Mouse (Mus musculus) gastrocnemius, postnatal 14 days (tissue): ENCODE measurements at regions not wholly inside any gene's neighbourhood (a gene's known extent, or its start where the extent isn't known, plus 50 kb on each side); places are given as distances from the start of the nearest gene placed in this dataset.

Experiments used
- DNase-seq: peaks from one replicate; pipeline ENCODE4 v3.0.0; 2021; ENCODE audit warnings: mixed read lengths
- intact Hi-C: fragments of 180-260 bp; cut with DNase I; formaldehyde crosslinking; loops from one replicate; pipeline ENCODE4 v1.15.1; 2025; ENCODE audit warnings: low total_unique reads

DNA sequence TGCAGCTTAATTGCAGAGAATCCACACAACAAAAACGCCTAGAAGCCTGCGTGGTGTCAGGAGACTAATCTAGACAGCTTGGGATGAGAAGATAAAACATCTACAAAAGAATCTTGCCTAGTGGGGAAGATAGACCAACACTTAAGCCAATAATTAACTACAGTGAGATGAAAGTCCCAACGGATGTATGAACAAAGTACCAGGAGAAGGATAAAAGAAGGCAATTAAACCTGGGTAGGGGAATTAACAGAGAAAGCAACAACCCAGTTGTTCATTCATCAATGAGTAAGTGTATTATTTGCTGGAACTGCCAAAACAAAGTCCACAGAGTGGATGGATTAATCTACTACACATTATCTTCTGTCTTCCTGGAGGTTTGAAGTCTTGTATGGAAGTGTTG is 99.8 kb downstream of the Olfm4 start:
- intact Hi-C loops = no loop called here
- DNase-seq = no peak

DNA sequence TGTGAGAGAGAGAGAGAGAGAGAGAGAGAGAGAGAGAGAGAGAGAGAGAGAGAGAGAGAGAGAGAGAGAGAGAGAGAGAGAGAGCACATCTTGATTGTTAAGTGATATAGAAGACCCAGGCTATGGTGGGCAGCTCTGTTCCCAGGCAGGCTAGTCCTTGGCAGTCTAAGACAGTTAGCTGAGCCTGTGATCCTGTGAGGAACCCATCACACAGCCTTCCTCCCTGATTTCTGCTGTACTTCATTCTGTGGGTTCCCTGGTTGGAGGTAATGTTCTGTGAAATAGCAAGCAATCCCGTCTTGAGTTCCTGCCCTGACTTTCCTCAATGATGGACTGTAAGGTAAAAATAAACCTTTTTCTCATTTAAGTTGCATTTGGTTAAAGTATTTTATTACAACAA is 113.4 kb downstream of the Olfm4 start:
- intact Hi-C loops = no loop called here
- DNase-seq = no peak

DNA sequence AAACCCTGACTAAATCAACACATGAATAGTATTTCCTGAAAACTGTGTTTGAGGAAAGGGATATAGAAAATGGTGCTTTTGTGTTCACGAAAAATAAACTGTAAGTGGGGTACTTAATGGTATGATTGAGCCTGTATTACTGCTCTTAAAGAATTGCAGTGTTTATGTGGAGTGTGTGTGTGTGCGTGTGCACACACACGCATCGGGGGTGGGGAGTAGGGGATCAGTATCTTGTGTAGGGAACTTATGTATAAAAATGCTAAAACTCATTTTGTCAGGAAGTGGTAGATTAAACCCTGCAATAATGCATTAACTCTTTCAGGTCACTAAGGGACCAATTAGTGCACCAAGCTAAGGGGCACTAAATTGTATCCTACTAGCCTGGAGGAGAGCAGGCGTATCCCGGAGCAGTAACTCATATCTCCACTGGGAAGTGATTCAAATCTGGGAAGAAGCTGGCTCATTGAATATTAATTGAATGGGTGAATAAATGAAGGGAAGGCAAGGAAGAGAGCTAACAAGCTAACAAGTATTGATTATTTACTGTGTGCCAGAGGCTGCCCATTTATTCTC is 129.3 kb downstream of the Olfm4 start:
- DNase-seq = no peak
- intact Hi-C loops = no loop called here

GRCm38 (mm10) chr14:80114326-80114725 is 130.4 kb downstream of the Olfm4 start:
- no peak for DNase-seq

GRCm38 (mm10) chr14:80125156-80125555 is 141.3 kb downstream of the Olfm4 start:
- DNase-seq = no peak
- intact Hi-C loops = no loop called here

More at GRCm38 (mm10) chr14:80114326-80114725, 130.4 kb downstream of the Olfm4 start:
- intact Hi-C loops = no loop called here

DNA sequence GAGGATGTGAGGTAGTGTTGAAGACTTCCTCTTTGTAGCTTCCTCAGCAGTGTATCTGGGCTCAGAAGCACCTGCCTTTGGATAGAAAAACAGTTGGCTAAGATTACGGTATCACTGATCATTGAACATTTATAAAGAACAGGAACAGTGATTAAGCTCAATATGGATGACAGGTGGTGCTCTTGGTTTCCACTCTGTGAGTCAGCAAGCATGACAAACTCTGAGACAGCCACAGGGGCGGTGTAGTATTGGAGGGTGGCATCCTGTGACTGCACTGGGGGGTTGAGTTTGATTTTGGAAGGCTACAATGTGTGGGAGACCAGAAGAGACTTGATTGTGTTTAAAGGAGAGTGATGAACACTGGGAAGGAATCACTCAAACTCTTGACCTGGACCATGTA is 144.3 kb downstream of the Olfm4 start:
- no peak for DNase-seq
- intact Hi-C loops = no loop called here

GRCm38 (mm10) chr14:80137541-80137940 is 153.7 kb downstream of the Olfm4 start:
- intact Hi-C loops = no loop called here
- no peak for DNase-seq

- DNase-seq = no peak
- intact Hi-C loops = no loop called here
Observed at GRCm38 (mm10) chr14:80138991-80139791, 155.3 kb downstream of the Olfm4 start.

DNA sequence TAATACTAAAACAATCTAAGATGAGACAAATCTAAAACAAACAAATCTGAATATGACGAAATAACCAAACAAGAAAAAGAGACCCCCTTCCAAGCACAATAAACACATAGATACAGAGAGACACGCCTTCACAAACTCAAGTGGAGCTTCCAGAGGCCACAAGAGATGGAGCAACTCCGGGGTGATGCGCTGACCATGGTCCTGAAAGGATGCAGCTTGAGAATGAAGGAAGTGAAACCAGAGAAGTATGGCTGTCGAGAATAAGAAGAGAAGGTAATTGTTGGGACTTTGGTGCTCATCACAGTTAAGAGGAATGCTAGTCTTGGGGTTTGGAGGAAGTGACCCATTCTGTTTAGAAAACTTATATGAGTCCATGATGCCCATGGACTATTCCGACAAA is 173.1 kb downstream of the Olfm4 start:
- intact Hi-C loops = no loop called here
- DNase-seq = peak; percentile 23

DNA sequence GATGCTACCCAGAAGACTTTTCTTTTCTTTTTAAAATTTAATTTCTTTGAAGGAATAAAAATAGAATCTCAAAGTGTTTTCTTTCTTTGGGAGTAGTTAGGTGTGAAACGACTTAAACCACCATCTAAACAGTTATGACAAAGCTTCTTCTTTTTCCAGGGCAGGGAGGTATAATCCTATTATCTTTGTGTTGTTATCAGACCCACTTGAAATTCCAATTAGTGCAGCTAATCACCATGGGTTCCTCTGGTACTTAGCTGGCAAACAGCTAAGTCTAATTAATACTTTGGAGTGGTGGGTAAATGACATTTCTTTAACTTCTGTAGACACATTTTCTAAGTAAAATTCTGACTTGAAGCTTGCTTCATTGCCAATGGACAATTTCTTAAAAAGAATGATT is 185.3 kb downstream of the Olfm4 start:
- intact Hi-C loops = no loop called here
- no peak for DNase-seq

GRCm38 (mm10) chr14:80170450-80171180 is 186.7 kb downstream of the Olfm4 start:
- no peak for DNase-seq
- intact Hi-C loops = no loop called here

DNA sequence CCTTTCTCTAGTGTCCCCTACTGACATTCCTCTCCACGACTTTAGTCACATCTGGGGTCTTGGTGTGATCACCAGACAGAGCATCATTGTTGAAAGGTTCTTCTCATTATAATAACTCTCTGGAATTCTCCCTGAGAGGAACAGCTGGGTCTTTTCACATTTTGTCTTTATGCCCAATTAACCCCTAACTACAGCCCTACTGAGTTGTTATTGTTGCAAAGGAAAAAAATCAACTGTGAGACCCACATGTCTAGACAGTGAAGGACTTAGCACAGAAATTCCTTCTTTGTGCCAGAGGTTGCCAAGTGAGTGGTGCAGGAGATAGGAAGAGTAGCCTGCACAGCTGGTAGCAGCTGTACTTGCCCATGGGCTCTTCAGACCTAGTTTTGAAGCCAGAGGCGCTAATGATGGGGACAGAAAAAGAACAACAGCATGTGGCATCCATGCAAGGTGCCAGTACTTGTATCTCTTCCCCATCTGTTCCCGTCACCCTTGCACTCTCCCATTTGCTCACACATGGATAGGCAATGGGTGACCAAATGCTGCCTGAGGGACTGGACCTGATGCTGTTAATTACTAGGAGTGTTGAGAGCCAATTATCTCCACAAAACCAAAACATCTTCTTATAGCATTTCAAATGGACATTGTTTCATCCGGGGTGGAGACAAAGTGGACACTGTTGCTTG is 189.1 kb downstream of the Olfm4 start:
- intact Hi-C loops = no loop called here
- DNase-seq = no peak

DNA sequence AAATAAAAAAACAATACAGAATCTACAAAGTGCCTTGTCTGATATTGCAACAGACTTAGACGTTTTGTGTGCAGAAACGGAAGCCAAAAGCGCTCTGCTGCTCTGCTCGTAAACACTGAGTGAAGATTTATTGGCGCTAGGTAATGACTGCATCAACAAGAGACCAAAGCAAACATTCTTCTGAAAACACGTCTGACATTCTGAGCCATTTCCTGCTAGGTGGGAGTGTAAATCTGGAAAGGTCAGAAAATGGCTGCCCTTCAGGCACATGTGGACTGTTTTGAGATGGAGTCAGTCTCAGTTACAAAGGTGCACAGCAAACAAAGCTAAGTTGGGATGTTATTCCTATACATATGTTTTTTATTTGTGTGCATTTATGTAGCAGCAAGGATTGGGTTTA is 192.6 kb downstream of the Olfm4 start:
- no peak for DNase-seq
- intact Hi-C loops = no loop called here

DNA sequence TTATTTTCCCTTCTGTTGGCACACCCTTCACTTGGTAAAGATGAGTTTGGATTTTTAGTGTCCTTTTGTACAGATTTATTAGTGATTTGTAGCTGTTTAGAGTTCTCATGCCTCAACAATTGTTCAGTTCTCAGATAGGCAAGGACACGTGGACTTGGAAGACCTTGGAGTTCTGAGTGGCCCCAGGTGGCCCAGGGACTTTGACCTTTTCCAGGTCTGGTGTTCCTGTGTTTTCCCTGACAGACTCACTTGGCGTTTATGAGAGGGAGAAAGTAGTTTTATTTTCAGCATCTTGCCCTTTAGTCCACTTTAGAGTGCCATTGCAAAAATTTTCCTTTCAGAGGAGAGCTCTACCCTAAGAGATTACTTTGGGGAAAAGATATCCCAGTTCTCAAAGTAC is 211.2 kb downstream of the Olfm4 start:
- no peak for DNase-seq
- intact Hi-C loops = no loop called here

- intact Hi-C loops = no loop called here
- no peak for DNase-seq
Observed at GRCm38 (mm10) chr14:80212916-80213315, 229.0 kb downstream of the Olfm4 start.

GRCm38 (mm10) chr14:80213666-80214065 is 229.8 kb downstream of the Olfm4 start:
- intact Hi-C loops = no loop called here

DNA sequence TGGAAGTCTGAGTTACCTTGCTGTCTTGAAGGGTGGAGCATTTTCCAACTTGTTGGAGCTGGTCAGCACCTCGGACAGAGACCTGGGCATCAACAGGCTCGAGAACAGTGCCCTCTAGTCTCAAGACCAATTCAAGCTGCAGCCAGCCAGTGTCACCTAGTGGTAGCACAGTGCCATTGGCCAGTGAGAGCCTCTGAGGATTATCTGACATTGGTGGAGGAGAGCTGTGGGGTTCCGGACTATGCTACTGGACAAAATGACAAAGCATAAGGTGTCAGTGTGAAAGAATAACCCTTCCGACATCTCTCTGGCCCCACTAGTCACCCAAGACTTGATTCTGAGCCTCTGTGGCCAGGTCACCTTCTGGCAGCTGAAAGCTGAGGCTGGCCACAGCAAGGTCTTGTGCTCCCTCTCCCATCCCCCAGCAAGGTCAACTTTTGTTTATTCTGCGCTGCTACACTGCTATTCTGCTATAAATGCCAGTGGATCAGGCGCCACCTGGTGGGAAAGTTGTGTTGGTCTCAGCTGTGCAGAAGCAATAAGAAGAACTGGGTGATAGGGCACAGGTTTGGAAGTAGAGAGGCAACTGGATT is 232.2 kb downstream of the Olfm4 start:
- intact Hi-C loops = loop anchor here (2.0 kb wide), 1 partner anchor 447 kb away; no protein-coding TSS in a partner anchor
- DNase-seq = peak; percentile 60

More at GRCm38 (mm10) chr14:80213666-80214065, 229.8 kb downstream of the Olfm4 start:
- no peak for DNase-seq

DNA sequence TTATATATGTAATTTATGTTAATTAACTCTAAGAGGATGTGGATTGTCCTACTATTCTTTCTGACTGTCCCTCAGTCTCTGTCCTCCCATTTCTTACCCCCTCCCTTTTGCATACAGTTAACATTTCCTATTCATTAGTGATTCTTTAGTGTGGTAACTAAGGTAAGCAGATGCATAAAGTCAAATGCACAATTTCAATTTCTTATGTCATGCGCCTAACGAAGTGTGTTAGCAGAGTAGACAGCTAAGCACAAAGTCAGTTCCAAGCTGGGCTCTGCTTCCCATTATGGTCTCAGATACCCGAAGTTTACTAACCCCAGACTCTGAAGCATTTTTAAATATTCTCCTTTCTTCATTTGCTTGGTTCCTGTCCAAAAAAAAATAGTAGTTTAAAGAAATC is 248.2 kb downstream of the Olfm4 start:
- no peak for DNase-seq
- intact Hi-C loops = no loop called here

DNA sequence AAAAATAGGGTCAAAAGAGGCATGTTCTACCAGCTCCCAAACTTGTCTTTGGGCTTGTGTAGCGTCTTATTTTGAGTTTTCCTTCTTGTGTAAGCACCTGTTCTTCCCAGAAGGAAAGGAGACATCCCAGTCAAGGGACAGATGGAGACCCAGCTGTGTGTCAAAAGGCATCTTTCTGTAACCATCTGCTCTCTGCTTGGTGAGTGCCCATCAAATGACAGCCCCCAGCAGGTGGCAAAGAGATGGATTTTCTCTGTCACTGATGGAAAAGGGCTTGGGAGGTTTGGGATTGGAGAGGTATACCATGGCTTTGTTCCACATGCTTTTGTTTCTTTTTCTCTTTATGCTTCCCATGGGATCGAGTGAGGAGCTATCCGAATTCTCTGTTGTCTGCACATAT is 249.1 kb downstream of the Olfm4 start:
- intact Hi-C loops = no loop called here
- DNase-seq = no peak

- DNase-seq = no peak
- intact Hi-C loops = no loop called here
Observed at GRCm38 (mm10) chr14:80237136-80237535, 253.3 kb downstream of the Olfm4 start.
